Mouse (Mus musculus): ENCODE measurements at regions not wholly inside any gene's neighbourhood (a gene's known extent, or its start where the extent isn't known, plus 50 kb on each side); places are given as distances from the start of the nearest gene placed in this dataset.

DNA sequence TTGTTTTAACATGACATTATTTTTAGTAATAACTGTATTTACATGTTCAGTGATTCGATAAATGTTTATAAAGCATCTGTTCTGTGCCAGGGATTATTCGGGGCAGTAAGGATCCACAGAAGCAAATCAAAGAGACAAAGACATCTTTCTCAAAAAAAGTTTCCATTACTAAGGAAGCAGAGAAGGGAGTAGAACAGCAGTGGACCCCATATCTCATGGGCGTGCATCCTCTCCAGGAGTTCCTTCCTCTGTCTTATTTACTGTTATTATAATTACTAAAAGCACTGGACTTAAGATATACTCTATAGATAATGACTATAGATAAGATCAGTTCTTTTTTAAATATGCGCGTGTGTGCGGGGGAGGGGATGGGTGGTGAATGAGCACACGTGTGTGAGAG, 87.5 kb upstream of the Kitl start:
- 65% methylated on average over 7 of the region's 7 CpGs for WGBS (ENCODE audit: insufficient replicate concordance)
- H3K27me3 ChIP-seq (ENCODE audit: control insufficient read depth, insufficient read depth, low read length): no peaks in the 10 kb centered on the region
- no peak overlapping the region for H3K27ac ChIP-seq
- DNase-seq (ENCODE audit: low read depth in 3 of 3, low spot score in 3 of 3) (no peak), ATAC-seq (ENCODE audit: insufficient read depth) (no peak)
- no peaks in the 10 kb centered on the region for H3K9me3 ChIP-seq (ENCODE audit: control insufficient read depth, low read length)
- TF ChIP-seq EP300 (IDR thresholded peaks at IDR 0.05; ENCODE audit: low read depth) (no peak), CTCF (IDR thresholded peaks at IDR 0.05; ENCODE audit: low read depth) (no peak)
- no peak overlapping the region for H3K4me2 ChIP-seq (ENCODE audit: low read depth)
- H3K4me1 ChIP-seq (replicated peaks; ENCODE audit: control insufficient read depth in 2 of 2, insufficient read depth in 2 of 2, low read length in 1 of 2): 0 out of 4 replicates have a peak, but pooled peaks cover 0 to 2% of the 10 kb centered on the region in 2 experiments
- H3K36me3 ChIP-seq (replicated peaks; ENCODE audit: control insufficient read depth, insufficient read depth, low read depth): no peaks in the 10 kb centered on the region
- no peak overlapping the region for H3K9ac ChIP-seq (replicated peaks)
- H3K4me3 ChIP-seq (ENCODE audit: insufficient read depth in 1 of 2, low read depth in 2 of 2, low read length in 2 of 2): no peak overlapping the region

DNA sequence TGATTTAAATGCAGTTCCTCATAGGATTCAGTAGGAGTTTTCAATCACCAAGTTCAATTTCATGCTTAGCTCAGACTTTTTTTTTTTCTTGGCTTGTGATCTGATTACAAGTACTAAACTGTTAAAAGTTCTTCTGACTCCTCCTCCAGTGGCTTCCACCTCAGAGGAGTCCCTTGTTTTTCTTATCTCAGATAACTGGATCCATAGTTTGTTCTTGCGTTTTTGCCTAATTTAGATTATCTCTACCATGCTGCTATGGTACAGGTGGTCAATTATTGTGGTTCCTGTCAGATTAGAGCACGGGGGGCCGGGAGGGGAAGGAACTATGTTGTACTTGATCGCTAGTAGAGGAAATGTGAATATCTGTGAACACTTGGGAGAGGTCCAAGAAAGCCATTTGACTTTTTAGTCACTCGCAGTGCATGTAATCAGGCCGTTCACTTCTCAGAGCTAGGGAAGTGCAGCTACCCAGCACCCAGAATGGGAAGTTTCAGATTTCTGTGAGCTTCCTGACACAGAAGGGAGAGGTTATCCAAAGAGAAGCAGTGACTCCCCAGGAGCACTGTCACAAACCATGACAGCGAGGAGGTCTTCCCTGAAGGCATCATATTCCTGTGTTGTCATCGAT, 89.0 kb upstream of the Kitl start:
- Histone ChIP-seq H3K27ac (no peak overlapping the region), H3K36me3 (replicated peaks; ENCODE audit: control insufficient read depth, insufficient read depth, low read depth) (no peaks in the 10 kb centered on the region), H3K9me3 (ENCODE audit: control insufficient read depth, low read length) (no peaks in the 10 kb centered on the region), H3K9ac (replicated peaks) (no peak overlapping the region), H3K27me3 (ENCODE audit: control insufficient read depth, insufficient read depth, low read length) (no peaks in the 10 kb centered on the region), H3K4me2 (ENCODE audit: low read depth) (no peak overlapping the region), H3K4me1 (replicated peaks; ENCODE audit: control insufficient read depth in 2 of 2, insufficient read depth in 2 of 2, low read length in 1 of 2) (0 out of 4 replicates have a peak, but pooled peaks cover 0 to 2% of the 10 kb centered on the region in 2 experiments), H3K4me3 (ENCODE audit: insufficient read depth in 1 of 2, low read depth in 2 of 2, low read length in 2 of 2) (no peak overlapping the region)
- 26% methylated on average over 8 of the region's 8 CpGs for WGBS (ENCODE audit: insufficient replicate concordance)
- no peak for TF ChIP-seq EP300 (IDR thresholded peaks at IDR 0.05; ENCODE audit: low read depth)
- no peak for TF ChIP-seq CTCF (IDR thresholded peaks at IDR 0.05; ENCODE audit: low read depth)
- DNase-seq (ENCODE audit: low read depth in 3 of 3, low spot score in 3 of 3) (no peak), ATAC-seq (ENCODE audit: insufficient read depth) (no peak)

DNA sequence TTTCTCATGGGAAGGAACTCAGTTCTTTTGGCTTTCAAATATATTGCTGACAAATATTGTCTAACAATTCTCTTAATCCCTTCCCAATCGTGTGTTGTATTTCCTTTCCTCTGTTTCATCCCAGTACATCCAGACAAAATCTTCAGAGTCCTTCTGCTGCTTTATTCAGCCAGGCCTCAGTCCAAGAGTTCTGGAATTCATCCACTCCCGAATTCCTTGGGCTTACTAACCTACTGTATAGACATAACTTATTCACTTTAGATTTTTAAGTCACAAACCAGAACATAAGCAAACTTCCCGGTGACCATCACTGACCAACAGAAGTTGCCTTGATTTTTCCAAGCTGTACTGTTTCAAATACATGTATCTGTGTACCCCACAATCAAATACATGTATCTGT, 90.9 kb upstream of the Kitl start:
- 0 out of 4 replicates have a peak, but pooled peaks cover 0 to under 1% of the 10 kb centered on the region in 2 experiments for H3K4me1 ChIP-seq (replicated peaks; ENCODE audit: control insufficient read depth in 2 of 2, insufficient read depth in 2 of 2, low read length in 1 of 2)
- ATAC-seq (ENCODE audit: insufficient read depth) (no peak), DNase-seq (ENCODE audit: low read depth in 3 of 3, low spot score in 3 of 3) (no peak)
- no peaks in the 10 kb centered on the region for H3K27me3 ChIP-seq (ENCODE audit: control insufficient read depth, insufficient read depth, low read length)
- H3K4me3 ChIP-seq (ENCODE audit: insufficient read depth in 1 of 2, low read depth in 2 of 2, low read length in 2 of 2): no peak overlapping the region
- no peak overlapping the region for H3K4me2 ChIP-seq (ENCODE audit: low read depth)
- H3K9ac ChIP-seq (replicated peaks): no peak overlapping the region
- TF ChIP-seq EP300 (IDR thresholded peaks at IDR 0.05; ENCODE audit: low read depth) (no peak), CTCF (IDR thresholded peaks at IDR 0.05; ENCODE audit: low read depth) (no peak)
- WGBS (ENCODE audit: insufficient replicate concordance): 59% methylated on average over 3 of the region's 3 CpGs
- no peaks in the 10 kb centered on the region for H3K9me3 ChIP-seq (ENCODE audit: control insufficient read depth, low read length)
- no peak overlapping the region for H3K27ac ChIP-seq
- no peaks in the 10 kb centered on the region for H3K36me3 ChIP-seq (replicated peaks; ENCODE audit: control insufficient read depth, insufficient read depth, low read depth)

DNA sequence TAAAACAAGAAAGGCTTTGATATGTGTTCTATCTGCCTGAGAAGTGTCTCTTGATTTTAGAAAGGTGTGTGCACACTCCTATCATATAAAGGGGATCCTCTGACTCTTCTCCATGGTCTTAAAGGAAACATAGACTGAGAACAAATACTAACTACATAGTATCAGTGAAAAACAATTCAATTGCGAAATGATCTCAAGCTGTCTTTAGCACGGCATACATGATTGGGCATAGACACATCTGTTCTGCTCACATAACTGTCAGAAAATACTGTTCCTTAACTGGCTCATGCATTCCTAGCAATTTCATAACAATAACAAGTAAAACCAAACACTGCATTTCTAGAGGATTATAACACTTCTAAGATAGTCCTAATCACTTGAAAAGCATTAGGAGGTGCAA, 95.5 kb upstream of the Kitl start:
- no peaks in the 10 kb centered on the region for H3K36me3 ChIP-seq (replicated peaks; ENCODE audit: control insufficient read depth, insufficient read depth, low read depth)
- no peak for TF ChIP-seq CTCF (IDR thresholded peaks at IDR 0.05; ENCODE audit: low read depth)
- TF ChIP-seq EP300 (IDR thresholded peaks at IDR 0.05; ENCODE audit: low read depth): no peak
- no peak overlapping the region for H3K9ac ChIP-seq (replicated peaks)
- no peaks in the 10 kb centered on the region for H3K4me1 ChIP-seq (replicated peaks; ENCODE audit: control insufficient read depth in 2 of 2, insufficient read depth in 2 of 2, low read length in 1 of 2)
- ATAC-seq (ENCODE audit: insufficient read depth) (no peak), DNase-seq (ENCODE audit: low read depth in 3 of 3, low spot score in 3 of 3) (no peak)
- no peak overlapping the region for H3K4me3 ChIP-seq (ENCODE audit: insufficient read depth in 1 of 2, low read depth in 2 of 2, low read length in 2 of 2)
- WGBS (ENCODE audit: insufficient replicate concordance): 67% methylated on average over 2 of the region's 2 CpGs
- no peak overlapping the region for H3K27ac ChIP-seq
- no peaks in the 10 kb centered on the region for H3K9me3 ChIP-seq (ENCODE audit: control insufficient read depth, low read length)
- H3K4me2 ChIP-seq (ENCODE audit: low read depth): no peak overlapping the region
- no peaks in the 10 kb centered on the region for H3K27me3 ChIP-seq (ENCODE audit: control insufficient read depth, insufficient read depth, low read length)

DNA sequence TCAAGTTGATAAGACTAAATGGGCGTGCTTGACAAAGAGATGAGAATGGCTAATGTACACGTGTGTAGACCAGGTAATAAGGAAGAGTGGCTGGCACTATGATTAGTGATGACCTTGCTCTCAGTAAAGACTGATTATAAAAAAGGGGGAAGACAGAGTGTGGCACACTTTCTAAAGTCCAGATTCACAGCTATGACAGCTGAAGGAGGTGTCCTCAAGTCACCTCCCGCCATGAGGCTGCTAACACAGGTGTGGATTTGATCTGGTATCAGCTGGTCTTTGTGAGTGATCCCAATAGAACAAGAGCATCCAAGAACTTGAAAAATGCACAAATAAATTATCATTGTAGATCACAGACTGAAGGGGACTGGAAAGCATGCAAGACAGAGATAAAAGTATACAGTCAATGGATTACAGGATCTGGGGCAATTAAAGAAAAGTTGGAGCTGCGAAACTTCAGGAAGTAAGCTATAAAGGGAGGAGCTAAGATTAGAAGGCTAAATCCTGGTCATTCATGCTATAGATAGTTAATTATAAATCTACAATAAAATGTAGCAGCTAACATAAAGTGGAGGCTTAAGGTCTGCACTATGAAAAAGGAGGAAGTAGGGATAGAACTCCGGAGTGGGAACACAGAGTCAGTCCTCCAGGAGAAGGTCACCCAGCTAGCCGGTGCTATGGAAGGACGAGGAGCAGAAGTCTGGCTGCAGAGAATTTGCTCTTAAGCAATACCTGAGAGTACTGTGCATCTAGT, 96.7 kb upstream of the Kitl start:
- no peak for DNase-seq (ENCODE audit: low read depth in 3 of 3, low spot score in 3 of 3)
- Histone ChIP-seq H3K36me3 (replicated peaks; ENCODE audit: control insufficient read depth, insufficient read depth, low read depth) (no peaks in the 10 kb centered on the region), H3K9ac (replicated peaks) (no peak overlapping the region), H3K4me1 (replicated peaks; ENCODE audit: control insufficient read depth in 2 of 2, insufficient read depth in 2 of 2, low read length in 1 of 2) (no peaks in the 10 kb centered on the region), H3K27me3 (ENCODE audit: control insufficient read depth, insufficient read depth, low read length) (no peaks in the 10 kb centered on the region), H3K9me3 (ENCODE audit: control insufficient read depth, low read length) (no peaks in the 10 kb centered on the region), H3K4me3 (ENCODE audit: insufficient read depth in 1 of 2, low read depth in 2 of 2, low read length in 2 of 2) (no peak overlapping the region), H3K27ac (no peak overlapping the region), H3K4me2 (ENCODE audit: low read depth) (no peak overlapping the region)
- 59% methylated on average over 7 of the region's 7 CpGs for WGBS (ENCODE audit: insufficient replicate concordance)
- no peak for ATAC-seq (ENCODE audit: insufficient read depth)
- TF ChIP-seq CTCF (IDR thresholded peaks at IDR 0.05; ENCODE audit: low read depth): no peak
- TF ChIP-seq EP300 (IDR thresholded peaks at IDR 0.05; ENCODE audit: low read depth): no peak

Measured in liver, embryonic 14.5 days (tissue).